Mouse (Mus musculus) naive thymus-derived CD4-positive, alpha-beta T cell, adult 2 months (primary cell): ENCODE results near the gene Gnl2.
A peak's percentile ranks its signal among the peaks of the same experiment; 100 is the strongest.

ENCODE experiments used
- DNase-seq: peaks from one replicate; pipeline ENCODE4 v3.0.0-alpha.2; 2011; ENCODE audit warnings: low read depth

Gnl2 gene

GRCm38 (mm10) chr4:125015806-125016635 is at the start of gene Gnl2:
TSS of gene Gnl2 (plus strand) at chr4:125016585.
- no peak for DNase-seq

- DNase-seq = no peak
Measured at GRCm38 (mm10) chr4:124968711-124969110, 47.7 kb upstream of the Gnl2 start.

- no peak for DNase-seq
Measured at GRCm38 (mm10) chr4:124969219-124969848, 47.1 kb upstream of the Gnl2 start.

GRCm38 (mm10) chr4:124970194-124970593 is 46.2 kb upstream of the Gnl2 start:
- DNase-seq = no peak

GRCm38 (mm10) chr4:124970677-124971076 is 45.7 kb upstream of the Gnl2 start:
- no peak for DNase-seq

- DNase-seq = no peak
Measured at GRCm38 (mm10) chr4:124971094-124971493, 45.3 kb upstream of the Gnl2 start.

- no peak for DNase-seq
Measured at GRCm38 (mm10) chr4:124972316-124972715, 44.1 kb upstream of the Gnl2 start.

GRCm38 (mm10) chr4:124973296-124973695 is 43.1 kb upstream of the Gnl2 start:
- DNase-seq = no peak

GRCm38 (mm10) chr4:124978201-124978600 is 38.2 kb upstream of the Gnl2 start:
- DNase-seq = no peak

GRCm38 (mm10) chr4:124983893-124984526 is 32.4 kb upstream of the Gnl2 start:
- peak; percentile 20 for DNase-seq

GRCm38 (mm10) chr4:124984871-124985670 is 31.3 kb upstream of the Gnl2 start:
- no peak for DNase-seq

- no peak for DNase-seq
Measured at GRCm38 (mm10) chr4:124985671-124986602, 30.4 kb upstream of the Gnl2 start, which contains the start of gene Rspo1. TSS of gene Rspo1 (plus strand) at chr4:124986430.

GRCm38 (mm10) chr4:124986739-124987710 is 29.4 kb upstream of the Gnl2 start:
- DNase-seq = no peak

- DNase-seq = no peak
Measured at GRCm38 (mm10) chr4:124987711-124988097, 28.7 kb upstream of the Gnl2 start.

GRCm38 (mm10) chr4:124988382-124988781 is 28.0 kb upstream of the Gnl2 start:
- DNase-seq = no peak

GRCm38 (mm10) chr4:124989787-124990253 is 26.6 kb upstream of the Gnl2 start:
- DNase-seq = no peak

- DNase-seq = no peak
Measured at GRCm38 (mm10) chr4:124990325-124990724, 26.1 kb upstream of the Gnl2 start.

GRCm38 (mm10) chr4:124997479-124998147 is 18.8 kb upstream of the Gnl2 start:
- DNase-seq = no peak

GRCm38 (mm10) chr4:124999548-124999947 is 16.8 kb upstream of the Gnl2 start:
- DNase-seq = no peak
